15 mouse cellular contexts compared by ENCODE assay signal in the genomic region with DNA sequence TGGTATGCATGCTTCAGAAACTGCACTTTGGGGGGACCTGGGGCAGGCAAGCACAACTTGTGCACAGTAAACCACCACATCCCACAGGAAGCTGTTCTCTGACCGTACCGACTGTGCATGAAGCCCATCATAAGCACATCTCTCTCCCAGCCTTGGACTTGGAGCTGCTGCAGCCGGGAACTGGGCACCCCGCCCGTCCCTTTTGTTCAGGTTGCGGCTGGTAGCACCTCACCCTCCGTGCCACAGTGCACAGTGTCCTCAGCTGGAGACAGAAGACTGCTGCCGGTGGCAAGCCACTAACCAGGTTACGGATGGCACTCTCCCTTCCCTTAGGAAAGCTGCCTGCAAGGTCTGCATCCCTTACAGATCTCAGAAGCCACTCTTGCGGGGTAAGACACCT. TPM values are rescaled to one million over a fixed set of nuclear protein-coding genes. Genes with fewer than 3 reads are reported as not detected.
DNase-seq lines count a peak whose midpoint lies in the region; ATAC-seq and TF ChIP-seq lines count a peak whose summit lies in the region.
"Had no signal": no experiment of that assay in that cellular context is flagged by ENCODE, and none has a peak within 500 bp of the region (broad histone marks: within the 10 kb centered on the region; RNA-seq: fewer than 3 reads in every experiment).

No protein-coding gene starts in this region.

- H3K4me3 ChIP-seq in hindbrain, embryonic 15.5 days: no peak overlapping the region
- no peak overlapping the region for H3K4me3 ChIP-seq in hindbrain, embryonic 14.5 days (replicated peaks; ENCODE audit: low read length)
- H3K4me3 ChIP-seq in hindbrain, embryonic 16.5 days (ENCODE audit: low read length): no peak overlapping the region
- H3K4me3 ChIP-seq in stomach, postnatal 0 days (ENCODE audit: low read depth, low read length): no peak overlapping the region
- H3K4me3 ChIP-seq in midbrain, embryonic 14.5 days (replicated peaks; ENCODE audit: low read depth, low read length): no peak overlapping the region
- H3K4me3 ChIP-seq: megakaryocyte, embryonic 14.5 days; neural tube, embryonic 12.5 days had no signal

- H3K9ac ChIP-seq in hindbrain, embryonic 15.5 days: no peak overlapping the region
- no peak overlapping the region for H3K9ac ChIP-seq in hindbrain, embryonic 14.5 days
- H3K9ac ChIP-seq in hindbrain, embryonic 16.5 days (ENCODE audit: low read depth, low read length): peak overlapping the region; percentile 15; the same call in 1 of the 2 replicates
- H3K9ac ChIP-seq in stomach, postnatal 0 days (ENCODE audit: low read length): no peak overlapping the region
- H3K9ac ChIP-seq in midbrain, embryonic 14.5 days (replicated peaks; ENCODE audit: low read length): no peak overlapping the region
- H3K9ac ChIP-seq: neural tube, embryonic 12.5 days had no signal

- H3K4me1 ChIP-seq in hindbrain, embryonic 15.5 days (replicated peaks): peaks cover 2% of the 10 kb centered on the region; the same call in 1 of the 2 replicates
- H3K4me1 ChIP-seq in hindbrain, embryonic 14.5 days (replicated peaks; ENCODE audit: control insufficient read depth, insufficient read depth, low read length): no peaks in the 10 kb centered on the region
- H3K4me1 ChIP-seq in hindbrain, embryonic 16.5 days (ENCODE audit: control insufficient read depth, insufficient read depth, low read depth, low read length): peaks cover 3% of the 10 kb centered on the region; the same call in 1 of the 2 replicates
- peaks cover 3% of the 10 kb centered on the region; the same call in 1 of the 2 replicates for H3K4me1 ChIP-seq in stomach, postnatal 0 days (replicated peaks; ENCODE audit: control insufficient read depth, insufficient read depth)
- H3K4me1 ChIP-seq in midbrain, embryonic 14.5 days (ENCODE audit: control insufficient read depth, insufficient read depth, low read length): no peaks in the 10 kb centered on the region

- peak; percentile 29; the same call in 1 of the 2 replicates for ATAC-seq in hindbrain, embryonic 15.5 days (ENCODE audit: low FRiP score, low read depth)
- ATAC-seq in hindbrain, embryonic 14.5 days (ENCODE audit: low FRiP score): no peak
- peak; percentile 44; the same call in 1 of the 2 replicates for ATAC-seq in hindbrain, embryonic 16.5 days
- ATAC-seq in stomach, postnatal 0 days (ENCODE audit: low FRiP score, low TSS enrichment): peak; percentile 33; the same call in 1 of the 2 replicates
- ATAC-seq in midbrain, embryonic 14.5 days (ENCODE audit: low FRiP score, low TSS enrichment): no peak

- WGBS in hindbrain, embryonic 15.5 days: 60% methylated on average over 10 of the region's 10 CpGs
- WGBS in hindbrain, embryonic 14.5 days: 70% methylated on average over 10 of the region's 10 CpGs
- 61% methylated on average over 10 of the region's 10 CpGs for WGBS in hindbrain, embryonic 16.5 days
- 61% methylated on average over 10 of the region's 10 CpGs for WGBS in stomach, postnatal 0 days
- 74% methylated on average over 10 of the region's 10 CpGs for WGBS in midbrain, embryonic 14.5 days

- peak; percentile 6; the same call in 1 of the 2 replicates for TF ChIP-seq CTCF in stomach, postnatal 0 days (IDR thresholded peaks at IDR 0.05; ENCODE audit: low read depth)

- H3K36me3 ChIP-seq in hindbrain, embryonic 15.5 days: no peaks in the 10 kb centered on the region
- H3K36me3 ChIP-seq in hindbrain, embryonic 14.5 days (replicated peaks; ENCODE audit: control insufficient read depth, insufficient read depth): no peaks in the 10 kb centered on the region
- no peaks in the 10 kb centered on the region for H3K36me3 ChIP-seq in hindbrain, embryonic 16.5 days (ENCODE audit: control insufficient read depth, insufficient read depth, low read length)
- no peaks in the 10 kb centered on the region for H3K36me3 ChIP-seq in stomach, postnatal 0 days (ENCODE audit: control insufficient read depth, insufficient read depth, low read length)
- no peaks in the 10 kb centered on the region for H3K36me3 ChIP-seq in midbrain, embryonic 14.5 days (ENCODE audit: control insufficient read depth, insufficient read depth, low read length)
- H3K36me3 ChIP-seq: neural tube, embryonic 12.5 days had no signal

- H3K9me3 ChIP-seq in hindbrain, embryonic 15.5 days: no peaks in the 10 kb centered on the region
- no peaks in the 10 kb centered on the region for H3K9me3 ChIP-seq in hindbrain, embryonic 14.5 days (ENCODE audit: control insufficient read depth, low read length)
- no peaks in the 10 kb centered on the region for H3K9me3 ChIP-seq in hindbrain, embryonic 16.5 days (ENCODE audit: control insufficient read depth, low read length)
- H3K9me3 ChIP-seq in stomach, postnatal 0 days (ENCODE audit: control insufficient read depth, low read length): no peaks in the 10 kb centered on the region
- no peaks in the 10 kb centered on the region for H3K9me3 ChIP-seq in midbrain, embryonic 14.5 days (ENCODE audit: control insufficient read depth, low read length)
- H3K9me3 ChIP-seq: G1E; neural tube, embryonic 12.5 days had no signal

- no peak overlapping the region for H3K27ac ChIP-seq in hindbrain, embryonic 15.5 days (replicated peaks)
- H3K27ac ChIP-seq in hindbrain, embryonic 14.5 days: no peak overlapping the region
- H3K27ac ChIP-seq in hindbrain, embryonic 16.5 days (ENCODE audit: low read depth, low read length): no peak overlapping the region
- no peak overlapping the region for H3K27ac ChIP-seq in stomach, postnatal 0 days (replicated peaks)
- no peak overlapping the region for H3K27ac ChIP-seq in midbrain, embryonic 14.5 days (replicated peaks; ENCODE audit: low read depth, low read length)
- H3K27ac ChIP-seq: neural tube, embryonic 12.5 days had no signal

- H3K27me3 ChIP-seq in hindbrain, embryonic 15.5 days: no peaks in the 10 kb centered on the region
- H3K27me3 ChIP-seq in hindbrain, embryonic 14.5 days (ENCODE audit: control insufficient read depth, insufficient read depth, low read length): no peaks in the 10 kb centered on the region
- H3K27me3 ChIP-seq in hindbrain, embryonic 16.5 days (replicated peaks; ENCODE audit: control insufficient read depth, insufficient read depth, low read length): no peaks in the 10 kb centered on the region
- H3K27me3 ChIP-seq in stomach, postnatal 0 days (ENCODE audit: control insufficient read depth, insufficient read depth, low read length): no peaks in the 10 kb centered on the region
- H3K27me3 ChIP-seq in midbrain, embryonic 14.5 days (ENCODE audit: control insufficient read depth, insufficient read depth, low read length): no peaks in the 10 kb centered on the region
- H3K27me3 ChIP-seq: megakaryocyte, embryonic 14.5 days; neural tube, embryonic 12.5 days had no signal

- no peak for DNase-seq in hindbrain, embryonic 14.5 days (ENCODE audit: low spot score)
- peak; percentile 43 for DNase-seq in ovary, postnatal 36 days (ENCODE audit: low spot score)
- no peak for DNase-seq in ovary, postnatal 10 days (ENCODE audit: low spot score)
- peak; percentile 45 for DNase-seq in stomach, postnatal 0 days (ENCODE audit: low spot score)
- DNase-seq in midbrain, embryonic 14.5 days: no peak
- DNase-seq: cerebellum, adult 9-10 months; gastrocnemius, postnatal 14 days; layer of hippocampus, postnatal 36 days; right cerebral cortex, postnatal 25 days; thymus, postnatal 4 days had no signal

- no peak for TF ChIP-seq EP300 in stomach, postnatal 0 days (optimal IDR thresholded peaks at IDR 0.05)

- no peak overlapping the region for H3K4me2 ChIP-seq in hindbrain, embryonic 15.5 days
- H3K4me2 ChIP-seq in hindbrain, embryonic 14.5 days (replicated peaks): no peak overlapping the region
- H3K4me2 ChIP-seq in hindbrain, embryonic 16.5 days (ENCODE audit: low read length): no peak overlapping the region
- no peak overlapping the region for H3K4me2 ChIP-seq in stomach, postnatal 0 days (replicated peaks; ENCODE audit: low read depth)
- no peak overlapping the region for H3K4me2 ChIP-seq in midbrain, embryonic 14.5 days (ENCODE audit: low read length)
- H3K4me2 ChIP-seq: neural tube, embryonic 12.5 days had no signal

RNA-seq across cellular contexts. Expression of a gene that starts 15.7 kb away (rescaled TPM):
- 1.9 and 2.3 TPM in 2 replicates for polyA plus RNA-seq in hindbrain, embryonic 15.5 days (2015; fragmentation: Nextera tagmentation; extraction: Ambion mirVana)
- polyA plus RNA-seq in hindbrain, embryonic 14.5 days (2014; fragmentation: Nextera tagmentation; extraction: Ambion mirVana): 2.6 TPM in 2 replicates
- polyA plus RNA-seq in hindbrain, embryonic 16.5 days (2015; fragmentation: Nextera tagmentation; extraction: Ambion mirVana): 2.5 and 2.6 TPM in 2 replicates
- 1.9 and 2.6 TPM in 2 replicates for polyA plus RNA-seq in stomach, postnatal 0 days (2015; fragmentation: Nextera tagmentation; extraction: Ambion mirVana)
- polyA plus RNA-seq in midbrain, embryonic 14.5 days (2014; fragmentation: Nextera tagmentation; extraction: Ambion mirVana): 1.1 and 2.1 TPM in 2 replicates

Comparison
In these comparisons a context has a peak if more than half of its experiments do, and no peak if none do; other contexts are left out.
1. ATAC-seq: peak in hindbrain, embryonic 15.5 days (single experiment), hindbrain, embryonic 16.5 days (single experiment) and stomach, postnatal 0 days (single experiment); none in hindbrain, embryonic 14.5 days (single experiment) and midbrain, embryonic 14.5 days (single experiment).
2. DNase-seq: peak in ovary, postnatal 36 days (single experiment) and stomach, postnatal 0 days (single experiment); none in hindbrain, embryonic 14.5 days (single experiment), ovary, postnatal 10 days (single experiment) and midbrain, embryonic 14.5 days (single experiment).